Mouse (Mus musculus): ENCODE results near the gene Ddx11.

DNA sequence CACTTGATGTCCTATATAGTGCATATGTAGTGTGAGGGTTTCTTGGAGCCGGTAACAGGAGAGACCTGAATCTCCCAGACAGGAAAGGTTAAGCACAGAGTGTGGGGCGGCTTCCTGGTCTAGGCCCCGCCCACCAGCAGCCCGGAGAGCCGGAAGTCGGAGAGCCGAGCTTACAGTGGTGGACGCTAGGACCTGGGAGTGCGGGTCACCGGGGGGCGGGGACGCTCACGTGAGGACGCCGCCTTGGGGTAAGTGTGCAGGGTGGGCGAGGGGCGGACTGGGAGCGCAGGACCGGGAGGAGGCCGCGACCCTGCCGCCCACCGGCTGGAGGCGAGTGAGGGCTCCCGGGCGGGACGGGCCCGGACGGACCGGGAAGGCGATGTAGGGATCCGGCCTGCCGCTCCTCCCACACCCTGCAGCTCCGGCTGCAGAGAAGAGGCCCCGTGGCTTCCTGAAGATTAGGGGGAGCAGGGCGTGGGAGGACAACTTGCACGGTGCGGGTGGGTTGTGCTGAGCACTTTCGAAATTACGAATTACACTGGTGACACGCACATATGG, 11.8 kb upstream of the Ddx11 start, which contains the start of gene Washc1:
- TF ChIP-seq CTCF (IDR thresholded peaks at IDR 0.05; ENCODE audit: low read depth) (no peak), EP300 (IDR thresholded peaks at IDR 0.05; ENCODE audit: low read depth) (peak; percentile 57; the same call in 1 of the 2 replicates)
